Mouse (Mus musculus) CH12.LX (cell line): ENCODE results near the gene Tpm1. TPM values are rescaled to one million over a fixed set of nuclear protein-coding genes. Genes with fewer than 3 reads are reported as not detected.

Experiments
- DNase-seq: peaks from one replicate; pipeline ENCODE4 v3.0.0-alpha.2; 2013; ENCODE audit errors: extremely low read depth
- H3K27ac ChIP-seq: 2 replicates; pipeline ENCODE4 v1.5.1; 2012; ENCODE audit warnings: low read depth, mild to moderate bottlenecking, control low read depth, moderate library complexity; ENCODE audit not compliant: insufficient read depth
- H3K27me3 ChIP-seq: replicated peaks from 2 replicates; pipeline ENCODE3; 2012; ENCODE audit warnings: inconsistent platforms
- H3K36me3 ChIP-seq, 2 experiments: replicated peaks in 1 of 2; 2 replicates each; pipeline versions ENCODE3 to v1.6.1; 2012; ENCODE audit warnings: inconsistent platforms in 1 of 2, low read length in 1 of 2, mild to moderate bottlenecking in 1 of 2, mixed read lengths in 1 of 2, moderate library complexity in 1 of 2; ENCODE audit not compliant: control insufficient read depth in 1 of 2, insufficient read depth in 1 of 2
- H3K4me1 ChIP-seq, 2 experiments: 2 replicates each; pipeline ENCODE4 v1.6.1; 2012; ENCODE audit warnings: inconsistent platforms in 1 of 2, moderate library complexity in 1 of 2; ENCODE audit not compliant: insufficient read depth in 2 of 2, control insufficient read depth in 1 of 2
- H3K4me2 ChIP-seq: 2 replicates; pipeline ENCODE4 v1.6.1; 2012; ENCODE audit warnings: low read depth, mild to moderate bottlenecking, control low read depth; ENCODE audit not compliant: poor library complexity, insufficient read depth, severe bottlenecking
- H3K4me3 ChIP-seq, 3 experiments: fragments of 150-350 bp in 1 of 3; sonication (generic) in 1 of 3; replicated peaks in 1 of 3; 2 replicates each; pipeline versions ENCODE3 to v1.5.1; 2011 to 2012; ENCODE audit warnings: low read depth in 2 of 3, low read length in 2 of 3, mild to moderate bottlenecking in 2 of 3, moderate library complexity in 2 of 3, control low read depth in 1 of 3, improper control_type of control experiment in 1 of 3, inconsistent platforms in 1 of 3, mixed read lengths in 1 of 3; ENCODE audit not compliant: poor library complexity in 1 of 3
- H3K79me2 ChIP-seq: replicated peaks from 2 replicates; pipeline ENCODE4 v1.6.1; 2012; ENCODE audit warnings: mild to moderate bottlenecking, moderate library complexity; ENCODE audit not compliant: control insufficient read depth, poor library complexity, insufficient read depth, severe bottlenecking; ENCODE audit errors: extremely low read depth
- H3K9ac ChIP-seq: 2 replicates; pipeline ENCODE4 v1.6.1; 2012; ENCODE audit warnings: low read depth, mild to moderate bottlenecking, control low read depth, moderate library complexity; ENCODE audit not compliant: insufficient read depth
- H3K9me3 ChIP-seq: replicated peaks from 2 replicates; pipeline ENCODE3; 2012; ENCODE audit warnings: low read length, inconsistent platforms, mixed read lengths
- BHLHE40 ChIP-seq: IDR thresholded peaks from 2 replicates; pipeline ENCODE4 v1.6.1; 2011; ENCODE audit warnings: mild to moderate bottlenecking, low read depth, low read length, improper control_type of control experiment
- CHD2 ChIP-seq: IDR thresholded peaks from 2 replicates; pipeline ENCODE4 v1.6.1; 2011; ENCODE audit warnings: low read length, improper control_type of control experiment
- GABPA ChIP-seq: IDR thresholded peaks from 2 replicates; pipeline ENCODE4 v1.6.1; 2012; ENCODE audit warnings: low read depth, low read length, improper control_type of control experiment, inconsistent platforms; ENCODE audit not compliant: insufficient replicate concordance
- HCFC1 ChIP-seq: IDR thresholded peaks from 2 replicates; pipeline ENCODE4 v1.6.1; 2012; ENCODE audit warnings: low read depth, mild to moderate bottlenecking, inconsistent platforms, low read length, improper control_type of control experiment
- JUND ChIP-seq: conservative IDR thresholded peaks from 2 replicates; pipeline ENCODE4 v1.6.1; 2011; ENCODE audit warnings: low read depth, low read length, improper control_type of control experiment
- MAFK ChIP-seq: IDR thresholded peaks from 2 replicates; pipeline ENCODE4 v1.6.1; 2011; ENCODE audit warnings: low read length, improper control_type of control experiment; ENCODE audit not compliant: insufficient replicate concordance
- MEF2A ChIP-seq: IDR thresholded peaks from 2 replicates; pipeline ENCODE4 v1.6.1; 2014; ENCODE audit warnings: low read depth, mild to moderate bottlenecking, inconsistent platforms, low read length, improper control_type of control experiment, borderline replicate concordance
- NRF1 ChIP-seq: IDR thresholded peaks from 2 replicates; pipeline ENCODE4 v1.6.1; 2014; ENCODE audit warnings: low read depth, mild to moderate bottlenecking, inconsistent platforms, low read length, improper control_type of control experiment, moderate library complexity
- RAD21 ChIP-seq: IDR thresholded peaks from 2 replicates; pipeline ENCODE4 v1.6.1; 2011; ENCODE audit warnings: low read depth, mild to moderate bottlenecking, low read length, improper control_type of control experiment, moderate library complexity
- TBP ChIP-seq: conservative IDR thresholded peaks from 2 replicates; pipeline ENCODE4 v1.6.1; 2011; ENCODE audit warnings: low read depth, low read length, improper control_type of control experiment
- UBTF ChIP-seq: IDR thresholded peaks from 2 replicates; pipeline ENCODE4 v1.6.1; 2012; ENCODE audit warnings: low read depth, mild to moderate bottlenecking, inconsistent platforms, low read length, improper control_type of control experiment, moderate library complexity
- USF2 ChIP-seq: conservative IDR thresholded peaks from 2 replicates; pipeline ENCODE4 v1.6.1; 2011; ENCODE audit warnings: low read depth, low read length, improper control_type of control experiment
- ZKSCAN1 ChIP-seq: IDR thresholded peaks from 2 replicates; pipeline ENCODE4 v1.6.1; 2012; ENCODE audit warnings: low read depth, inconsistent platforms, low read length, improper control_type of control experiment, borderline replicate concordance
- ZNF384 ChIP-seq: IDR thresholded peaks from 2 replicates; pipeline ENCODE4 v1.6.1; 2012; ENCODE audit warnings: low read depth, low read length, improper control_type of control experiment, inconsistent platforms
- dilution Hi-C: fragments of 300-500 bp; cut with MboI; formaldehyde crosslinking; loops from 2 replicates; pipeline ENCODE4 v1.14.3; 2020; ENCODE audit warnings: low sequenced_read_pairs; ENCODE audit not compliant: extremely low pct_unique_long_range_greater_than_20kb, extremely low pct_ligation_motif_present
- in situ Hi-C: fragments of 300-500 bp; cut with MboI; formaldehyde crosslinking; loops from 3 replicates; pipeline ENCODE4 v1.14.3; 2019; ENCODE audit warnings: low sequenced_read_pairs, low pct_ligation_motif_present, low pct_unique_long_range_greater_than_20kb, mixed read lengths
- polyA plus RNA-seq: library from polyadenylated mRNA; unstranded; fragments of >175 nt; gene quantifications from 2 replicates; pipeline ENCODE4 v1.2.1, GENCODE M21; 2012; ENCODE audit warnings: low read depth; ENCODE audit not compliant: insufficient read length
- total RNA-seq, 2 experiments: library from RNA; depleted of rRNA; stranded (reverse); fragments of 300-350 nt in 1 of 2; fragments of >200 nt in 1 of 2; gene quantifications; 2 replicates each; pipeline ENCODE4 v1.2.3; 2012 to 2014

The Tpm1 gene
- total and polyA plus RNA-seq, 3 experiments = 34.6 to 178 (median 63.1) TPM

DNA sequence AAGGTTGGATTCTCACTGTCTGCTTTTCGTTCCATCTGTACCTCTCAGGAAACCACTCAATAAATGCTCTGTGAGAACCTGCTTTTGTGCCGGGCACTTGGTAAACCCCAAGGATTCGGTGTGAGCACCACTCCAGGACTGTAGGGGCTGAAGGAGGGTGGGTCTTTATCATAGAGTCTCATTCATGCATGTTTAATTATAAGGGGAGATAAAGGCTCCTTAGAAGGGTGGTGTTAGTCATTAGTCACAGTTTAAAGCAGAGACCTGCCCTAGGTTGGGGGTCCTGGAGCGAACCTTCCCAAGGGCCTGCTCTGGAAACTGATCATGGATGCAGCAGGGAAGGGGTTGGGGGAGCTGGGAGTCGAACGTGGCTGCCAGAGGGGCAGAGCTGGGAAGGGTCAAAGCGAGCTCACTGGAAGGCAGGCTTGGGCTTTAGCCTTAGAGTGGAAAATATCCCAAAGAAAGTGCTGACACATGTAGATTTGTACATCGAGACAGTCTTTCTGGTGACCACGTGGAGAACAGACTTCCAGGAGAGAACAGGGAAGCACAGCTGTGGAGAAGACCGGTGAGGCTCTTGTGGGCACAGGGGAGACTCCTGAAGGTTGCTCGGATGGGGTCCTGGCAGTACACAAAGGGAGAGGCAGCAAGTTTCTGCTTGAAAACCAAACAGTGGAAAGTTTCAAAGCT is 60.9 kb downstream of the Tpm1 start:
- DNase-seq = no peak
- no peak overlapping the region for H3K9ac ChIP-seq
- in situ Hi-C loops = loop anchor here (10.0 to 25.0 kb wide), 2 partner anchors 324 to 476 kb away; partner anchors contain the start of gene Fbxl22
- H3K4me3 ChIP-seq = no peak overlapping the region
- no peaks in the 10 kb centered on the region for H3K36me3 ChIP-seq
- dilution Hi-C loops = no loop called here
- H3K4me1 ChIP-seq = peaks cover 19 to 49% of the 10 kb centered on the region in 2 experiments
- peaks cover 8% of the 10 kb centered on the region for H3K9me3 ChIP-seq
- H3K27ac ChIP-seq = no peak overlapping the region
- TF ChIP-seq BHLHE40 (no peak), HCFC1 (no peak), GABPA (no peak), UBTF (no peak), MAFK (0 out of 2 replicates have a peak, but pooled peaks have one; percentile 46)
- H3K27me3 ChIP-seq = no peaks in the 10 kb centered on the region
- H3K4me2 ChIP-seq = no peak overlapping the region
- no peaks in the 10 kb centered on the region for H3K79me2 ChIP-seq

DNA sequence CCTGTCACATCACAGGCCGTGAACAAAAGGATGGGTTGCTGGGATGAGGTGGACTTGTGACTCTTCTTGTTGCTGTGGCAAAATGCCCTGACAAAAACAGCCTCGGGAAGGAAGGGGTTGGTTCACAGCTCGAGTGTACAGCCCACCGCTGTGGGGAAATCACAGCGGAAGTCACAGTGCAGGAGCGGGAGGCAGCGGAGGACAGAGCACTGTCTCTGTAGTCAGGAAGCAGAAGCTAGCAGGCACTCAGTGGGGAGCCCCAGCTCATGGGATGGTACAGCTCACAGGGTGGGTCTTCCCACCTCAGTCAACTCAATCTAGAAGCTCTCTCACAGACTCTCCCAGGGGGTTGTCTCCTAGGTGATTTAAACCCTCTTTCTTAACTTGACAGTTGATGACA is 63.8 kb downstream of the Tpm1 start:
- H3K9ac ChIP-seq = no peak overlapping the region
- no peaks in the 10 kb centered on the region for H3K36me3 ChIP-seq
- H3K79me2 ChIP-seq = no peaks in the 10 kb centered on the region
- H3K4me1 ChIP-seq = peaks cover 13 to 35% of the 10 kb centered on the region in 2 experiments
- dilution Hi-C loops (no loop called here), in situ Hi-C loops (loop anchor here (10.0 to 25.0 kb wide), 2 partner anchors 321 to 473 kb away; partner anchors contain the start of gene Fbxl22)
- no peak overlapping the region for H3K4me3 ChIP-seq
- no peak overlapping the region for H3K27ac ChIP-seq
- H3K4me2 ChIP-seq = no peak overlapping the region
- H3K27me3 ChIP-seq = no peaks in the 10 kb centered on the region
- TF ChIP-seq ZKSCAN1 = no peak
- no peak for TF ChIP-seq RAD21
- no peak for TF ChIP-seq USF2
- TF ChIP-seq JUND = no peak
- no peak for TF ChIP-seq TBP
- no peak for TF ChIP-seq ZNF384
- no peak for TF ChIP-seq NRF1
- no peak for TF ChIP-seq MEF2A
- no peak for TF ChIP-seq CHD2
- DNase-seq = no peak
- no peaks in the 10 kb centered on the region for H3K9me3 ChIP-seq
